Mouse (Mus musculus) heart, postnatal 36 days (tissue): ENCODE data around the gene Cfc1. TPM values are rescaled to one million over a fixed set of nuclear protein-coding genes. Genes with fewer than 3 reads are reported as not detected.

Source experiments
- DNase-seq, 2 experiments: peaks; one replicate each; pipeline ENCODE4 v3.0.0; 2021 to 2022
- intact Hi-C: fragments of 180-260 bp; cut with DNase I; formaldehyde crosslinking; loops from one replicate; pipeline ENCODE4 v1.15.1; 2025
- total RNA-seq, 2 experiments: library from RNA; stranded (reverse); gene quantifications; 2 replicates each; pipeline ENCODE4 v1.2.3; 2021

Cfc1 gene
- total RNA-seq, 2 experiments from 2014 or later = not detected

- no peak for DNase-seq
- intact Hi-C loops = no loop called here
Observed at GRCm38 (mm10) chr1:34547074-34547473, 11.6 kb downstream of the Cfc1 start.

- intact Hi-C loops = no loop called here
- DNase-seq = no peak
Observed at GRCm38 (mm10) chr1:34553690-34554089, 18.2 kb downstream of the Cfc1 start.

GRCm38 (mm10) chr1:34554275-34554674, 18.8 kb downstream of the Cfc1 start:
- no peak for DNase-seq
- intact Hi-C loops = no loop called here

- DNase-seq = no peak
- intact Hi-C loops = no loop called here
Observed at GRCm38 (mm10) chr1:34560843-34561242, 25.4 kb downstream of the Cfc1 start, which contains the start of gene Prss40. Gene Prss40, minus strand, starts transcription at chr1:34560943.

GRCm38 (mm10) chr1:34564383-34565045, 29.1 kb downstream of the Cfc1 start:
- intact Hi-C loops = no loop called here
- no peak for DNase-seq

GRCm38 (mm10) chr1:34568120-34568519, 32.7 kb downstream of the Cfc1 start:
- DNase-seq = no peak
- intact Hi-C loops = no loop called here

DNA sequence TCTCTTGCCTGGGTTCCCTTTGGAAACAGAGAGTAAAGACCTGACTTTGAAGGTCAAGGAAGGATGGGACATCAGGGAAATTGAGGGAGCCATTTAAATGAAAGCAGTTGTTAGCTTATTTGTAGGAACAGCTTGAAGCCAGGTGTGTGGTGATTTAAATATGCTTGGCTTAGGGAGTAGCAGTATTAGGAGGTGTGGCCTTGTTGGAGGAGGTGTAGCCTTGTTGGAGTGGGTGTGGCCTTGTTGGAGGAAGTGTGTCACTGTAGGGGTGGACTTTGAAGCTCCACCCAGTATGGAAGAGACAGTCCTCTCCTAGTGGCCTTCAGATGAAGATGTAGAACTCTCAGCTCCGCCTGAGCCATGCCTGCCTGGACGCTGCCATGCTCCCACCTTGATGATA, 34.4 kb downstream of the Cfc1 start:
- DNase-seq = no peak
- intact Hi-C loops = no loop called here

- intact Hi-C loops = no loop called here
Observed at GRCm38 (mm10) chr1:34571431-34571830, 36.0 kb downstream of the Cfc1 start.

GRCm38 (mm10) chr1:34573221-34573620, 37.8 kb downstream of the Cfc1 start:
- DNase-seq = no peak
- intact Hi-C loops = no loop called here

More at GRCm38 (mm10) chr1:34571431-34571830, 36.0 kb downstream of the Cfc1 start:
- DNase-seq = no peak

GRCm38 (mm10) chr1:34578851-34579781, 43.7 kb downstream of the Cfc1 start, which contains the start of gene Amer3:
Gene Amer3, plus strand, starts transcription at chr1:34579657.
- DNase-seq = peak; percentile 57 to 64
- intact Hi-C loops = no loop called here

DNA sequence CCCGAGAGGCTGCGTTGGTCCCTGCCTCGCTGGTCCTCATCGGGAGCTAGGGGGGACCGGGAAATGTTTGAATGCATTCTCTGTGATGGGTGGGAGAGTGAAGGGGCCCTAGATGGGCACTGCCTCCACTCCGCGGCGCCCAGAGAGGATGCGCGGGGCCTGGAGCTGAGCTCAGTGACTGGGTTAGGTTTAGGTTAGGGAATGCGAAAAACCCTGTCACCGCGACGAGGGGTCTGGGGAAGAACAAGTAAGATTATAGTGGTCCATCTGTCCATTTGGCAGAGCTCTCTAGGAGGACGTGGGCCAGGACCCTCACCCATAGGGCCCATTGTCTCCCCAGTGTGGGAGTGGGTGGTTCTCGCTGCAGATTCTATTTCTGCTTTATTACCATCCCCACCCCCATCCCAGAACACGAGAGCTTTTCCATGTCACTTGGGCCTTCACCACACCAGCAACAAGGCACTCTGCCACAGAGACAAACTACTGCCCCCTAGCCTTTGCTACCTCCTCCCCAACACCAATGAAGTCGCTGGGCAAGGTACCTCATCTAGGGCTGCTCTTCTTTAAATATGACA, 44.4 kb downstream of the Cfc1 start:
- intact Hi-C loops = no loop called here
- DNase-seq = no peak

DNA sequence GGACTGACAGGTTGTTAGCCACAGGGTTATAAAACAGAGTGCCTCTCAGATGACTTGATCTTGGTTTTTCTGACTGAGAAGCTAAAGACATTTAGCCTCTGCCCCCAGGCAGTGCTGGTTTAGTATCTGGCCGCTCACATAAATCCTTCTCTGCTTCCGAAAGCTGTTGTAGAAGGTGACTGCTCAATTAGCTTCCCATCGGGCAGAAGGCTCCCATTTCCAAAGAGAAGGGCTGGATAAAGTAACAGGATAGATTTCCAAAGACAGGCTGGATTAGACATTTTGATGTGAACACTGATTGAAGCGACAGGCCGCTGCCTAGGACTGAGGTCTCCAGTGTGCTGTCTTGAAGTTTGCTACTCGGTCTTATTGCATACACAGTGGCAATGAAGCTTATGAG, 46.8 kb downstream of the Cfc1 start:
- intact Hi-C loops = no loop called here
- DNase-seq = no peak

DNA sequence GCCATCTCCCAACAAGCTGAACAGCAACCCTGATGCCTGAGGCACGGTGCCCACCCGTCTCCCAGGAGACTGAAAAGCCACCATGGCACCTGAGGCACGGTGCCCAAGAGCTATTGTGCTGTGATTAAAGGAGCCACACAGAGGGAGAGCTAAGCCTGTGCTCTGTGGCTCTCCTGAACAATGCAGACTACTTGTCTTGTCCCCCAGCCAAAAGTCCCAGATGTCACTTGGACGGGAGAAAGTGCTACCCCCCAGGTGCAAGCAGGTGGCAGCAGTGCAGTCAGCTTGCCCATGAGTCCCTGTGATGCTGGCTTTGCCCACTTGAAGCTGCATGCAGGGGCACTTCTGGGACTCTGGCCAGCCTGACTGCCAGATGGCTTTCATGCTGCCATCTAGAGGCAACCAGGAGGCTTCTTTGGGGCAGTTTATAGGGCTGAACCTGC, 48.4 kb downstream of the Cfc1 start:
- intact Hi-C loops = no loop called here
- no peak for DNase-seq

GRCm38 (mm10) chr1:34584736-34585135, 49.3 kb downstream of the Cfc1 start:
- no peak for DNase-seq
- intact Hi-C loops = no loop called here

- no peak for DNase-seq
- intact Hi-C loops = no loop called here
Observed at GRCm38 (mm10) chr1:34587298-34588096, 52.0 kb downstream of the Cfc1 start.

Other genes with a start within 250 kb of the Cfc1 start
- gene Ccdc115, start 96.0 kb upstream of the Cfc1 start, total RNA-seq = 10 to 100 TPM; 14.1 to 15.2 TPM
- gene Imp4, start 95.8 kb upstream of the Cfc1 start, total RNA-seq = 10 to 100 TPM; 28.3 to 29.2 TPM
- 1 to 10 TPM; 4.8 to 5.6 TPM for gene Ptpn18, start 75.9 kb upstream of the Cfc1 start, total RNA-seq
- not detected for gene Prss39, start 37.2 kb upstream of the Cfc1 start, total RNA-seq
- not detected for gene Prss40, start 25.3 kb downstream of the Cfc1 start, total RNA-seq
- not detected for gene Amer3, start 44.0 kb downstream of the Cfc1 start, total RNA-seq